Mouse (Mus musculus): ENCODE measurements at regions not wholly inside any gene's neighbourhood (a gene's known extent, or its start where the extent isn't known, plus 50 kb on each side); places are given as distances from the start of the nearest gene placed in this dataset.

DNA sequence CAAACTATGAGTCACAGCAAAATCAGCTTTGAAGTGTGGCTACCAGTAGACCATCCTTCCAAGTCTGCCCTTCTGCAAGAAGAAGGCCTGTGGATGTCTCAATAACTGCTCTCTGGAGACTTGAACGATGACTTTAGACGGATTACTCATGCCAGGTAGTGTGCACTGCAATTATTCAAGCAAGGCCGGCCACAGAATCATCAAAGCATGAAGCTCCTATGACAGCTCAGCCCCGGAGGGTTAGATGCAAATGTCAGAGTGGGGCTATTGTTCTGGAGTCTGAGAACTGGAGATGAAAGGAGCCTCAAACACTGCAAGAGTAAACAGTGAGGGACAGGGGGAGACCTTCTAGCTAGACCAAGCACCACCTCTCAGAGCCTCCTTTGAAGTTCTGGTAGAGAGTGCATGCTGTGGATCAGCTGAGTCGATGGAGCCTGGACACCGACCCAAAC lies 173.8 kb upstream of the Dmrta1 start:
- no peak for DNase-seq (ENCODE audit: low spot score in 2 of 2)

DNA sequence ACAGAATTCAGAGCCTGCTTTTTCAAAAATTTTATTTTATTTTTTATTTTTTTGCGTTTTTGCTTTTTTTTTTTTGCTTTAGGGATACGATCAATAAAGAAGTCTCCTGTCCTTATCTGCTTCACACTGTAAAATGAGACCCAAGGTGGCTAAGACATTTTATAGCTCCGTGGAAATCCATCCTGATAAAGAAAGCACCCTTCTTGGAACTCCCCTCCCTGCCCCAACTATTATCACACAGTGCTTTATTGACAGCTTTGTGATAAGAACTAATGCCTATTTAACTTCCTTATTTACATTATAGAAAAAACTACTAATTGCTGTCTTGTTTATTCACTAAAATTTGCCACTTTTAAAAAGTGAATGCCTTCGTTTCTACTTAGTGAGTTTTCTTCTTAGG lies 179.0 kb upstream of the Dmrta1 start:
- DNase-seq (ENCODE audit: low spot score in 2 of 2): no peak

- no peak for DNase-seq (ENCODE audit: low spot score in 2 of 2)
Measured at GRCm38 (mm10) chr4:89490947-89491346, 180.1 kb upstream of the Cdkn2b start.

DNA sequence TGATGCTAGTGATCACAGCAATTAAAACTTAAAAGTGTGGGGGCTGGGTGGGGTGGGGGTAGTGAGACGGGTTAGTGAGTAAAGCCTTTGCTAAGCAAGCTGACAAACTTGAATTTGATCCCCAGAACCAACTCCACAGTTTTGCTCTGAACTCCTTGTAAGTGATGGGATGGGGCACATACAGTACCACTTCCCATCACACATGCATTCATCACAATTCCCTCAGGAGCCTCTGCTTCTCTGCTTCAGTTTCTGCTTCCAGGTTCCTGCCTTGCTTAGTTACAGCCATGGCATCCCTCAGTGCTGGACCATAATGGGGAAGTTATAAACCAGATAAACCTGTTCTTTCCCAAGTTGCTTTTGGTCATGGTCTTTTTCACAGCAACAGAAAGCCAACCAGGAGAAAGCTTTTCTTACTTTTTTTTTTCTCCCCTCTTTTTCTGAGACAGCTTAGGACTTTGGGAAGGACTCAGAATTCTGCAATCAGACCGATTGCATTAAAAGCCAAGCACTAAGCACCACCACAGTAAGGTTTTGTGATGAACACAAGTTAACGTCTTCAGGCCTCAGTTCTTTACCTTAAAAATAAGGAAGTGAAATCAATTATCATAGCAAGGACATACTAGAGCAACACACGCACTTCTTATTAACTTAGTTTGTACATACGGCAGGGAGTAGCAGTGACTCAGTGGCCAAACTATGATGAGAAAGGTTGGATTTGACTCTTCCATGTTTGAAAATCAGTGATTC lies 176.8 kb upstream of the Cdkn2b start:
- DNase-seq (ENCODE audit: low spot score in 2 of 2): no peak

DNA sequence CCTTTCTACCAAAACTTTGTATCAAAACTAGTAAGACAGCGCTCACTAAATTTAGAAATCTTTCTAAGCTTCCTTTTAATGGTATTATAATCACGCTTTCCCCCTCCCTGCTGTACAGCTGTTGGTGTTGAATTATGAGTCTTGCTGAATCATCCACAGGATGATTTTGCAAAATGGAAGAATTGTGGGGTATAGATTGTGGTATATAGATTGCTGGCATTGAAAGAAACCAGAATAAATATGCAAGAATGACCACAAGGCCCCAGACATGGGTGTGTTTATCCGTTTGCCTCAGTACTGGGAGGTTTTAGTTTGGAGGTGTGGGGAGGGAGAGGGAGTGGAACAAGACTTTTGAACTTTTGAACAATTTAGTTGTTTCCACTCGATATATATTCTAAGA lies 176.1 kb upstream of the Cdkn2b start:
- DNase-seq (ENCODE audit: low spot score in 2 of 2): no peak

DNA sequence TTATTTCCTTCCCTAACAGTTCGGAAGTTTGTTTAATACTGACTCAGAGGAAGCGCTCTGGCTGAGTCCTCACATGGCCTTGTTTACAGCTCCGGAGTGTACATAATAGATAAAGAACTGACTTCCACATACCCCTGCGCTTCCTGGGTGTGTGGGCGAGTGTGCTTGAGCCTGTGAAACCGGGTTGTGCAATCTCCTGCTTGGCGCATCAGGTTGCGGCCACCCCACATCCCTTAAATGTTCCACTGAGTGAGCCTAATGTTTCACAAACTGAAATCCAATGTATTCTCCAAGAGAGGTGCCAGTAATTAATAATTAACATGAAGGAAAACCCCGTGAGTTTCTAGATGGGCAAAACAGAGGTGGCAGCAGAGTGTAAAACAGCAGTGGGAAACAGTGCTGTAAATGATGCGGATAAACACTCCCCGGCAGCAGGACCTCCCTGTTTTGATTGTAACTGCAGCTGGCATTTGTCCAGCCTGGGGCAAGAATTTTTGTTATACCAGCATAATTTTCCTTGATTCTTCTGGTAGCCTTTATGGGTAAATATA lies 175.2 kb upstream of the Cdkn2b start:
- no peak for DNase-seq (ENCODE audit: low spot score in 2 of 2)

- no peak for DNase-seq (ENCODE audit: low spot score in 2 of 2)
Measured at GRCm38 (mm10) chr4:89478646-89479237, 167.9 kb upstream of the Cdkn2b start.

DNA sequence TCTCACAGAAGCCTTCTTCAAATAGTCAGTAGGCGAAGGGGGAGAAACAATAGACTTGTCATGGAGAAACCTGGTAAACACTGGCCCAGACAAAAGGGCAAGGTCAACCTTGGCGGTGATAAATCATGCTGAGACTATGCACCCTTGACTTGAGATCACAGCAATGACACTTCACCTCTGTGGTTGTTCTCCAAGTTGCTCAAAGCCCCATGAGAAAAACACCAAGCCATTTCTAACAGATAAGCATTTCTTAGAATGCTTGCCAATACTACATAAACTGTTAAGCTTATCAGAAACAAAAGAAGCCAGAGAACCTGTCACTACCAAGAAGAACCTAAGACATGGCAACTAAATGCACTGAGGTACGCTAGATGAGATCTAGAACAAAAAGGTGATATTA lies 165.0 kb upstream of the Cdkn2b start:
- no peak for DNase-seq (ENCODE audit: low spot score in 2 of 2)

DNA sequence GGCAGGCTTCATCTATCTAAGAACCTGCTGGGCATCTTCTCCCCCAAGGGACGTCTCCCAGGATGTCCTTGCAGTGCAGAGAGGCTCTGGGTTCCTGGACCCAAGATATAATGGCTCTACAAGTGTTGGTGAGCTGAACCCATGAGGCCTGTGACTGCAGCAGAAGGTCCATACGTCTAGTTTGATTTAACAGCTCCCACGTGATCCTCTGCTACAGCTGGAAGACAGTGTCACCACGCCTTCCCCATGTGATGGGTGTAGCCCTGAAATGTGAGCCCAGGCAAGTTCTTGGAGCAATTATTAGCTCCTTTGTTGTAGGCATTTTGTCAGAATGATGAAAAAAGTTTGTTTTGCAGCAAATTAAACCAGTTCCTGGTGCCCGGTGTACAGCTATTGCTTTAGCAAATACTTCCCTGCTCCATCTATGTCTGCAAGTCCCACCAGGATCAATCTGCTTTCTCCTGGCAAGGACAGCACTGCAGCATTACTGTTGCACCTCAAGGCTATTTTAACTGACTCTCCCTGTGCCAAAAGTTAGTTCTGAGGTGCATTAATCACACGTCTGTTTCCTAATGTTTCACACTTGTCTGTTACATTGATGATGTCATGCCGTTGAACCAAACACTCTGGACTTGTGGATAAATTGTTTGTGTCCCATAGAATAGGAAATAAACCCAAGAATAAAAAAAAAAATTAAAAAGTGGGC lies 164.2 kb upstream of the Cdkn2b start:
- DNase-seq (ENCODE audit: low spot score in 2 of 2): no peak

GRCm38 (mm10) chr4:89471426-89471825 lies 160.6 kb upstream of the Cdkn2b start:
- DNase-seq (ENCODE audit: low spot score in 2 of 2): no peak

GRCm38 (mm10) chr4:89470756-89471155 lies 159.9 kb upstream of the Cdkn2b start:
- no peak for DNase-seq (ENCODE audit: low spot score in 2 of 2)

DNA sequence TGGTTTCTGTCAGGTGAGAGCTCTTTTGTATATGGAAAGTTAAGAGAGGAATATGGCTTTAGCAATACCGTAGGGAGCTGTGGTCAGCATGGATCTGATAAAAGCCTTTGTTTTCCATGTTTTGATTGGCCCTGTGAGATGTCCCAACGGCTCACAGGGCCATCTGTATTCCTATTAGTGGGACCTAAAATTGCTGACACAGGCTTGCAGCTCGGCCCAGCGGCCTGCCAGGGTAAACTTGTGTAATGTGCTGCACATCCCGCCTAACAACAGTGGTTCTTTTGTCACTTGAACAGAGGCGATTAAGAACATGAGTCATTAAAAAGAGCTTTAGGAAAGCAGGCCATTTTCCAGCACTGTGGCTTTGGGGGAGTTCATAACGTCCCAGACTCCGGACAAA lies 159.0 kb upstream of the Cdkn2b start:
- DNase-seq (ENCODE audit: low spot score in 2 of 2): peak; percentile 23 to 33

DNA sequence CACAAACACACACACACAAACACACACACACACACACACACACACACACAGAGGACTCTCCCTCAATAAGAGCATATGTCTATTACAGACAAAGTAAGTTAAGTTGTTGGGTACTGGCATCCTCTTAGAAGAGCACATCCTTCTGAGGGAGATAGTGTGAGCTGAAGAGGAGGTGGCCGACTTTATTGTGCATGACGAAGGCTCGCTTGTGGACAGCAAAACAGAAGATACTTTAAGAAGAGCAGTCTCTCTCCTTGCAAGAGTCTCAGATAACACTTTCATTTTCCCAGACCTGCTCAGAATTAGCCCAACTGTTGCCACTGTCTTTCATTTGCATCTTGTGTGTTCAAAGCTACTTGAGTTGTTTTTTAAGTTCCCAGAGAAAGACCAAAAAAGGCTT lies 158.6 kb upstream of the Cdkn2b start:
- no peak for DNase-seq (ENCODE audit: low spot score in 2 of 2)

GRCm38 (mm10) chr4:89466766-89467165 lies 155.9 kb upstream of the Cdkn2b start:
- DNase-seq (ENCODE audit: low spot score in 2 of 2): no peak

DNA sequence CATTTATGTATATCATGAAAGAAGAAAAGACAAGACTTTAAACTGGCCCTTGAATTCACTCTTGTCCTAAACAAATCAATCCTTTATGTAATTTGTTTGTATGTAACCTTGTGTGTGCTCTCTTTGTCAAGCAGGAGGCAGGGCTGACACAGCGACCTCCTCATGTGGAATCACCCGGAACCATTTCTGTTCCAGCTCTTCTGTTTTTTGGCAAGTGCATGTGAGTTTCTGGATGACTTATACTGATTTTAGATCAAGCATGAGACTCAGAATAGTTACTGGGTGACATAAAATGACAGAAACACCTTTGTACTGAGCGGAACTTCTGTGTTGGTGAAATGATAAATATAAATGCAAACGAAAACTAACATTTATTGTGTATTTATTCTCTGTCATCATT lies 152.3 kb upstream of the Cdkn2b start:
- DNase-seq (ENCODE audit: low spot score in 2 of 2): no peak

- DNase-seq (ENCODE audit: low spot score in 2 of 2): no peak
Measured at GRCm38 (mm10) chr4:89460170-89460762, 149.4 kb upstream of the Cdkn2b start.

DNA sequence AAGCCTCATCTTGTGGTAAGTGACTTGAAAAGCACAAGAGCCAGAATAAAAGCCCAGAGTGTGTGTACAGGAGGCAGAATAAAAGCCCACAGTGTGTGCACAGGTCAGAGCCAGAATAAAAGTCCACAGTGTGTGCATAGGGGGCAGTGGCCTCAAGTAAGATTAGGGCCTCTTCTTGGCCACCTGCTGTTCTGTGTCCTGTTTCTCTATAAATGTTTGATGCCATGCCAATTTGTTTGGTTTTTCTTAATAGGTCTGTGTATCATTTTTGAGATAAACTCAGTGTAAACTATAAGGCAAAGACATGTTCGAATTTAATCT lies 148.5 kb upstream of the Cdkn2b start:
- no peak for DNase-seq (ENCODE audit: low spot score in 2 of 2)

- no peak for DNase-seq (ENCODE audit: low spot score in 2 of 2)
Measured at GRCm38 (mm10) chr4:89458628-89459345, 147.9 kb upstream of the Cdkn2b start.

DNA sequence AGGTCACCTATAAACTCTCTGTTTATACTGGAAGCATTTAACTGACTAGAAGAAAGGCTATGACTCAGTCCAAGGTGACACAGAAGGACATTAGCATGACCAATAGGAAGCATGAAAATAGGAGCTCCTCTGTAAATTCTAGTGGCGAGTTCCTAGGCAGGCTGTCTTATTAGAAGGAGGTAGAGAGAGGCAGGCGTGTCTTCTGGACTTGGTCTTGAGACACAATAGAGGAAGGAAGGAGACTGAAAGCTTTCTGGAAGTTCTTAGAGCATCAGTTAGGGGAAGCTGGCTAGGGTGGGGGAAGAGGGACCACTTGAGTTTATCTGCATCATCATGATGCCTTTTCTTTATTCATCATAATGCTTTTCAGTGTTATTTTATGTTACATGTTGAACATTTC lies 147.0 kb upstream of the Cdkn2b start:
- DNase-seq (ENCODE audit: low spot score in 2 of 2): no peak

- DNase-seq (ENCODE audit: low spot score in 2 of 2): no peak
Measured at GRCm38 (mm10) chr4:89454926-89455325, 144.1 kb upstream of the Cdkn2b start.

DNA sequence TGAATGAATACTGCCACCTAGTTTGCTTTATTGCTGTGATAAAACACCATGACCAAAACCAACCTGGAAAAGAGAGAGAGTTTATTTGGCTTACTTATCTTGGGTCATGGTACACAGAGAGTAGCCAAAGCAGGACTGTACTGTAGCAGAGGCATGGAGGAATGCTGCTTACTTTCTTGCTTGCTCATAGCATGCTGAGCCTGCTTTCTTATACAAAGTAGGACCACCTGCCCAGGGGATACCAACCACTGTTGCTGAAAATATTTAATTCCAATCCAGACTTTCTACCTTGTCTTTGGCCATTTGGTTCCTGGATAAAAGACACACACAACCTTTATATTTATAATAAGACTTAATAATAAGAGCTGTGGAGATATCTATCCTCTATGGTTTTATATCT lies 142.2 kb upstream of the Cdkn2b start:
- no peak for DNase-seq (ENCODE audit: low spot score in 2 of 2)

GRCm38 (mm10) chr4:89451741-89452140 lies 140.9 kb upstream of the Cdkn2b start:
- no peak for DNase-seq (ENCODE audit: low spot score in 2 of 2)

Measured in gastrocnemius, adult 8-10 months (tissue).